Mouse (Mus musculus) embryo, embryonic 10 days (tissue): Measurements from ENCODE around the gene Vmn1r52.
"Not testable (repeated sequence)": the region's sequence is repeated elsewhere in the genome, so short reads cannot be mapped to it uniquely, and the experiment has no call there.

ENCODE experiments used
- DNase-seq: peaks from one replicate; pipeline ENCODE4 v3.0.0-alpha.2; 2015; ENCODE audit warnings: low spot score

The Vmn1r52 gene

GRCm38 (mm10) chr6:90174508-90174907, at the start of gene Vmn1r52:
Gene Vmn1r52, plus strand, starts transcription at chr6:90174808.
- DNase-seq, result no peak

GRCm38 (mm10) chr6:90160139-90160538, 14.5 kb upstream of the Vmn1r52 start:
- no peak for DNase-seq

- not testable (repeated sequence) for DNase-seq
These were observed 27.9 kb downstream of the Vmn1r52 start, which contains the start of gene V1ra8 for GRCm38 (mm10) chr6:90202493-90202892. Gene V1ra8, plus strand, starts transcription at chr6:90202793.

- no peak for DNase-seq
These were observed 49.7 kb downstream of the Vmn1r52 start, which contains the start of gene Vmn1r53 for GRCm38 (mm10) chr6:90224338-90224737. Gene Vmn1r53, minus strand, starts transcription at chr6:90224438.
